Comparison of ENCODE assay signal across 9 mouse cellular contexts in the genomic region with DNA sequence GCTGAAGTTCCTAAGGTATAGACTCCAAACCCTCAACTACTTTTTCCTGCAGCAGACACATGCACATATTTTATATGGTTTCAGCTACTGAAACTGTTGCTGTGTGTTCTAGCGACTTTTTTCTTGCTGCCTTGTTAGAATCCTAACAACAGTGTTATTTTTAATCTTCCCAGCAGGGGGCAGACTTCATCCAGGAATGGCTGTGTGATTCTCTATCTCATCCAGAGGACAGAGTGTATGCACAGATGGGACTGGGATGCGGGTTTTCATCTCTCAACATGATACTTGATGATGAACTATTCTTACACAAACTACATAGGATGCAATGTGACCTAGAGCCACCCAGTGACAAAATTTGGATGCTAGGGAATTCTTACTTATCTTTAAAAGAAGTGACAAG. TPM values are rescaled to one million over a fixed set of nuclear protein-coding genes. Genes with fewer than 3 reads are reported as not detected.
DNase-seq lines count a peak whose midpoint lies in the region; ATAC-seq lines count a peak whose summit lies in the region.
"Had no signal": no experiment of that assay in that cellular context is flagged by ENCODE, and none has a peak within 500 bp of the region (broad histone marks: within the 10 kb centered on the region; RNA-seq: fewer than 3 reads in every experiment).

No protein-coding gene starts in this region.

- ATAC-seq in liver, embryonic 11.5 days (replicated peaks; ENCODE audit: low FRiP score), result no peak
- ATAC-seq in hindbrain, embryonic 12.5 days (ENCODE audit: low FRiP score), result peak; percentile 54; the same call in 1 of the 2 replicates

- WGBS in liver, embryonic 11.5 days, result 29% methylated on average over 2 of the region's 2 CpGs
- 31% methylated on average over 2 of the region's 2 CpGs for WGBS in hindbrain, embryonic 12.5 days

- intact Hi-C loops in left cerebral cortex, postnatal 14 days (cut with DNase I), result loop anchor here (2.0 to 5.0 kb wide), 2 partner anchors 270 to 480 kb away; no protein-coding TSS in a partner anchor

- peak; percentile 20 for DNase-seq in liver
- no peak for DNase-seq in liver, embryonic 11.5 days (ENCODE audit: low spot score)
- peak; percentile 16 for DNase-seq in WW6 (ENCODE audit: low read depth, low spot score)
- peak; percentile 91 for DNase-seq in embryo, embryonic 10.5 days (ENCODE audit: low spot score)
- DNase-seq in left cerebral cortex, postnatal 14 days (ENCODE audit: low spot score in 2 of 2), result peak; percentile 89 to 94
- peak; percentile 13 to 44 for DNase-seq in natural killer cell, adult 2 months (ENCODE audit: low spot score in 2 of 2)
- no peak for DNase-seq in ovary, postnatal 10 days (ENCODE audit: low spot score)

- H3K4me3 ChIP-seq in liver, embryonic 11.5 days (ENCODE audit: low read depth, low read length), result no peak overlapping the region
- no peak overlapping the region for H3K4me3 ChIP-seq in hindbrain, embryonic 12.5 days
- H3K4me3 ChIP-seq: myocyte had no signal

- H3K4me2 ChIP-seq in liver, embryonic 11.5 days, result no peak overlapping the region
- H3K4me2 ChIP-seq in hindbrain, embryonic 12.5 days (replicated peaks), result no peak overlapping the region

- no peak overlapping the region for H3K27ac ChIP-seq in liver, embryonic 11.5 days (ENCODE audit: low read depth, low read length)
- no peak overlapping the region for H3K27ac ChIP-seq in hindbrain, embryonic 12.5 days

- no peaks in the 10 kb centered on the region for H3K27me3 ChIP-seq in liver, embryonic 11.5 days (replicated peaks; ENCODE audit: control insufficient read depth, insufficient read depth, low read length)
- no peaks in the 10 kb centered on the region for H3K27me3 ChIP-seq in hindbrain, embryonic 12.5 days

- H3K9ac ChIP-seq in liver, embryonic 11.5 days (ENCODE audit: low read depth, low read length), result no peak overlapping the region
- no peak overlapping the region for H3K9ac ChIP-seq in hindbrain, embryonic 12.5 days

- no peaks in the 10 kb centered on the region for H3K36me3 ChIP-seq in liver, embryonic 11.5 days (ENCODE audit: control insufficient read depth, insufficient read depth, low read length)
- H3K36me3 ChIP-seq in hindbrain, embryonic 12.5 days, result no peaks in the 10 kb centered on the region

- H3K9me3 ChIP-seq in liver, embryonic 11.5 days (ENCODE audit: control insufficient read depth, low read length), result no peaks in the 10 kb centered on the region
- no peaks in the 10 kb centered on the region for H3K9me3 ChIP-seq in hindbrain, embryonic 12.5 days (replicated peaks)

- no peaks in the 10 kb centered on the region for H3K4me1 ChIP-seq in liver, embryonic 11.5 days (replicated peaks; ENCODE audit: control insufficient read depth, insufficient read depth, low read length)
- H3K4me1 ChIP-seq in hindbrain, embryonic 12.5 days, result 0 out of 2 replicates have a peak, but pooled peaks cover 4% of the 10 kb centered on the region

RNA-seq across cellular contexts. Expression of a gene that starts 50.5 kb away (rescaled TPM):
- 26.3 and 28.1 TPM in 2 replicates for polyA plus RNA-seq in liver, embryonic 11.5 days (2014; fragmentation: Nextera tagmentation; extraction: Ambion mirVana)
- 83.4 and 90.1 TPM in 2 replicates for polyA plus RNA-seq in hindbrain, embryonic 12.5 days (2016; fragmentation: Nextera tagmentation; extraction: Ambion mirVana)
- 10 to 100 TPM; 10.9 to 12.4 TPM for total RNA-seq in left cerebral cortex, postnatal 14 days (2021)

RNA-seq across cellular contexts. Expression of a gene that starts 54.0 kb away (rescaled TPM):
- polyA plus RNA-seq in liver, embryonic 11.5 days (2014; fragmentation: Nextera tagmentation; extraction: Ambion mirVana), result 12.4 and 14.7 TPM in 2 replicates
- polyA plus RNA-seq in hindbrain, embryonic 12.5 days (2016; fragmentation: Nextera tagmentation; extraction: Ambion mirVana), result 19.9 and 24.6 TPM in 2 replicates
- 10 to 100 TPM; 11.9 to 13.8 TPM for total RNA-seq in left cerebral cortex, postnatal 14 days (2021)

Comparison
In these comparisons a context has a peak if more than half of its experiments do, and no peak if none do; other contexts are left out.
1. DNase-seq: peak in liver (single experiment), WW6 (single experiment), embryo, embryonic 10.5 days (single experiment), left cerebral cortex, postnatal 14 days (2 of 2) and natural killer cell, adult 2 months (2 of 2); none in liver, embryonic 11.5 days (single experiment) and ovary, postnatal 10 days (single experiment).